Mouse (Mus musculus) lung, adult 10 weeks (tissue): ENCODE results near the gene Efhb. TPM values are rescaled to one million over a fixed set of nuclear protein-coding genes. Genes with fewer than 3 reads are reported as not detected.

Experiments used
- polyA plus RNA-seq: library from polyadenylated mRNA; stranded (reverse); fragments of 350-450 nt; fragmentation: Illumina TruSeq; extraction: RNeasy Lipid Tissue Mini Kit (QIAGEN cat#74804); gene quantifications from one replicate; pipeline ENCODE4 v1.2.3, GENCODE M21; 2014; ENCODE audit warnings: low read depth, low replicate concordance; ENCODE audit not compliant: insufficient read depth

Efhb gene
- polyA plus RNA-seq, result 0.81 TPM

DNA sequence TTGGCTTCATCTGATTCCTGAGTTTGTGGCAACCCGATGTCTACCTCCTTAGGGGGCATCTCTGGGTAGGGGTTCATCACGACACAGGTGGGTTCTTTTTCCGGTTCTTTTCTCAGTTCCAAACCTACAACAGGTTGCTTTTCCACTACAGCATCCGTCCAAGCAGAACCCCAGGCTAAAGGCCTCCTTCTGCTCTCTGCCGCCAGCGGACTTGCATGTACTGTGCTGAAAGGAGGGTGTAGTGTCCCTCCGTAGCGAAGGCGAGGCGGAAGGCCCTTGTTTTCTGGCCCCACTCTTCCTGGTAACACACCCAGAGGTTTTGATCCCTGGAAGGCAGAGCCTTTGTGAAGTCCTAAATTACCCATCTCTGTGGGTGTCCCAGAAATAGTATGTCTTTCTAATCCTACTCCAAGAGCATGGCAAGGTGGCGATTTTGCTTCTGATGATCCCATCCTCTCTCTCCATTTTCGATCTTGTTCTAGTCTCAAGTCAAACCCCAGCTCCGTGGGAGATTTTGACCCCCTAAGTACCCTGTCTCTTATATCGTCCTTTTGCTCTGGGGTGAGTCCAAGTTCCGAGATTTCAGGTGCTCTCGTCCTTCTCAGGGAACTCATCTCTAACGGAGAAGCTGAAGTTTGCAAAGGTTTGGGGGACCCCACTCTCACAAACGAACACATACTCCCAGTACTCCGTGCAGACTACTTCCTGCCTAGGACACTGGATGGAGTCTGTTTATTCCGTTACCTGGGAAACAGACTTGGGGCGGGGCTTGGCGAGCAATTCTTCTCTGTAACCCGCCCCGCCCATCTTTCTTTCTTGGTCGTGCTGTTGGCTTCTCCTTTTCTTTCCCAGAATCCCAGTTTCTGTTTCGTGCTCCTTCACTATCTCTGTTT, at the start of gene Efhb:
Efhb (minus strand) TSS at position 719 of the 893 bp plus-strand sequence.

DNA sequence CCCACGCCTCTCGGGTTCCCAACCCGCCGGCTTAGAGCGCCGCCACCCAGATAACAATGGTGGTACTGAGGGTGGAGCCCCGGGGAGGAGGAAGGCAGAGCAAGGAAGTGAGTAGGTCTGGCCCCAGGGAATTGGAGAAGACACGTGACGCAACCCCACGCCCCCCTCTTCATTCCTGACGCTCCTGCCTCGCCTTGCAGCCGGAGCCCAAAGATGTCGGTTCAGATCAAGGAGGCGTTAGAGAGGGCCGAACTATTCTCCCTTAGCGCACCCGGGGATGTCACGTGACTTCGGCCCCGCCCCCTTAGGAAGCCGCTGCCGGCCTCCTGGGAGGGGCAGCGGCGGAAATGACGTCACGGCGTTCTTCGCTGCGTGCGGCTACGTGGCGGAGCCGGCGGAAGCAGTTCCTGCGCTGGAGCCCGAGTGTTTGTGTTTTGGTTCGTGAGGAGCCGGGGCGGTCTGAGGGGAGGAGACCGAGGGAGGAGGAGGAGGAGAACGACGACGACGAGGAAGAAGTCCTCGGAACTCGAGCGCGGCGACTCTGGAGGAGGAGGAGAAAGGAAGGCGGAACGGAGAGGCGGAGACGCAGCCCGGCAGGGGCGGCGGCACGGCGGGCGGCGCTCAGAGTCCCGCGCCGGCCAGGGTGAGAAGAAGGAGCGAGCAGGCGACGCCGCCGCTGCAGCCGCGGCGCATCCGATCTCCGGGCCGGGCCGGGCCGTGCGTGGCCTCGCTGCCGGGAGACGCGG, 15.9 kb upstream of the Efhb start, which contains the start of gene Rab5a:
Rab5a (plus strand) TSS at position 377 of the 746 bp plus-strand sequence.

Other genes starting within 250 kb of the Efhb start
- 50.8 TPM for gene Rab5a, start 15.9 kb upstream of the Efhb start, polyA plus RNA-seq
- gene Pp2d1, start 76.1 kb upstream of the Efhb start, polyA plus RNA-seq, result not detected
- gene Kat2b, start 103.5 kb upstream of the Efhb start, polyA plus RNA-seq, result 19.0 TPM
- 0.13 TPM for gene Sgo1, start 226.0 kb upstream of the Efhb start, polyA plus RNA-seq